Mouse (Mus musculus) lung, adult 2 months (tissue): ENCODE results near the gene Trim47. TPM values are rescaled to one million over a fixed set of nuclear protein-coding genes. Genes with fewer than 3 reads are reported as not detected.

ENCODE experiments used
- DNase-seq: peaks from one replicate; pipeline ENCODE4 v3.0.0; 2022
- H3K4me1 ChIP-seq: fragments of 200-500 bp; 2 replicates; pipeline ENCODE4 v1.6.1; 2011; ENCODE audit warnings: low read length; ENCODE audit not compliant: control insufficient read depth, insufficient read depth
- H3K4me3 ChIP-seq: fragments of 200-500 bp; replicated peaks from 2 replicates; pipeline ENCODE3; 2011; ENCODE audit warnings: low read depth, mild to moderate bottlenecking, control low read depth, low read length; ENCODE audit errors: extremely low read depth
- CTCF ChIP-seq: fragments of 200-500 bp; IDR thresholded peaks from 2 replicates; pipeline ENCODE4 v1.5.1; 2011; ENCODE audit warnings: mild to moderate bottlenecking, low read length, control low read depth; ENCODE audit not compliant: insufficient read depth
- POLR2A ChIP-seq: fragments of 200-500 bp; IDR thresholded peaks from 2 replicates; pipeline ENCODE4 v1.6.1; 2011; ENCODE audit warnings: low read depth, mild to moderate bottlenecking, control low read depth, low read length, borderline replicate concordance; ENCODE audit errors: extremely low read depth
- WGBS: fragments of 180-500 bp; shearing (Covaris S2); methylation state at CpG from one replicate; pipeline ENCODE4 v1.1.7; 2018; 5-methylcytosine and 5-hydroxymethylcytosine counted together
- polyA plus RNA-seq: library from polyadenylated mRNA; depleted of rRNA; stranded (reverse); fragments of >200 nt; gene quantifications from 2 replicates; pipeline ENCODE4 v1.2.3, GENCODE M21; 2012

The Trim47 gene
- polyA plus RNA-seq, 1 experiment: 44.6 TPM

GRCm38 (mm10) chr11:116091591-116091990 is 35.4 kb downstream of the Trim47 start:
- H3K4me1 ChIP-seq: peaks cover 10% of the 10 kb centered on the region
- H3K4me3 ChIP-seq: no peak overlapping the region
- TF ChIP-seq CTCF: no peak
- no peak for TF ChIP-seq POLR2A
- no peak for DNase-seq
- WGBS: 90% methylated on average over 6 of the region's 6 CpGs

GRCm38 (mm10) chr11:116089545-116089944 is 37.5 kb downstream of the Trim47 start:
- TF ChIP-seq POLR2A: no peak
- TF ChIP-seq CTCF: no peak
- 89% methylated on average over 6 of the region's 6 CpGs for WGBS
- peaks cover 16% of the 10 kb centered on the region for H3K4me1 ChIP-seq
- no peak overlapping the region for H3K4me3 ChIP-seq
- DNase-seq: no peak

- TF ChIP-seq POLR2A (no peak), CTCF (no peak)
- 50% methylated on average over 11 of the region's 11 CpGs for WGBS
- peaks cover 15% of the 10 kb centered on the region for H3K4me1 ChIP-seq
- DNase-seq: no peak
- no peak overlapping the region for H3K4me3 ChIP-seq
Measured at GRCm38 (mm10) chr11:116088741-116089394, 38.1 kb downstream of the Trim47 start.

- H3K4me3 ChIP-seq: no peak overlapping the region
- WGBS: 66% methylated on average over 8 of the region's 8 CpGs
- no peak for DNase-seq
- no peak for TF ChIP-seq CTCF
- peaks cover 9% of the 10 kb centered on the region for H3K4me1 ChIP-seq
Measured at GRCm38 (mm10) chr11:116088188-116088587, 38.8 kb downstream of the Trim47 start.

- Histone ChIP-seq H3K4me1 (peaks cover 9% of the 10 kb centered on the region), H3K4me3 (peak overlapping the region; percentile 62)
- 2% methylated on average over 31 of the region's 31 CpGs for WGBS
- DNase-seq: peak; percentile 91
- TF ChIP-seq POLR2A (peak; percentile 54; the same call in 1 of the 2 replicates), CTCF (peak; percentile 76)
Measured at GRCm38 (mm10) chr11:116087194-116088130, 39.5 kb downstream of the Trim47 start.

GRCm38 (mm10) chr11:116086258-116087193 is 40.5 kb downstream of the Trim47 start, which contains the start of gene Wbp2:
Gene Wbp2, minus strand, starts transcription at chr11:116086995.
- peak within 1 kb of the TSS; percentile 90 for H3K4me3 ChIP-seq
- peak; percentile 96 for TF ChIP-seq POLR2A
- TF ChIP-seq CTCF: no peak
- peaks cover 9% of the 10 kb centered on the region for H3K4me1 ChIP-seq
- WGBS: 3% methylated on average over 41 of the region's 43 CpGs
- DNase-seq: peak; percentile 96

GRCm38 (mm10) chr11:116084166-116084565 is 42.8 kb downstream of the Trim47 start:
- no peak for DNase-seq
- 68% methylated on average over 6 of the region's 6 CpGs for WGBS
- H3K4me3 ChIP-seq: no peak overlapping the region
- no peak for TF ChIP-seq POLR2A
- peaks cover 9% of the 10 kb centered on the region for H3K4me1 ChIP-seq

- DNase-seq: no peak
- H3K4me3 ChIP-seq: no peak overlapping the region
- peaks cover 12% of the 10 kb centered on the region for H3K4me1 ChIP-seq
- TF ChIP-seq POLR2A: no peak
- TF ChIP-seq CTCF: no peak
- 86% methylated on average over 14 of the region's 14 CpGs for WGBS
Measured at GRCm38 (mm10) chr11:116083096-116083672, 43.8 kb downstream of the Trim47 start.

GRCm38 (mm10) chr11:116081081-116081480 is 45.9 kb downstream of the Trim47 start:
- 68% methylated on average over 6 of the region's 6 CpGs for WGBS
- H3K4me1 ChIP-seq: peaks cover 12% of the 10 kb centered on the region
- no peak overlapping the region for H3K4me3 ChIP-seq
- peak; percentile 71 for DNase-seq
- TF ChIP-seq CTCF: peak; percentile 61
- no peak for TF ChIP-seq POLR2A

GRCm38 (mm10) chr11:116079511-116079910 is 47.5 kb downstream of the Trim47 start:
- 71% methylated on average over 10 of the region's 10 CpGs for WGBS
- Histone ChIP-seq H3K4me1 (peaks cover 6% of the 10 kb centered on the region; the same call in 1 of the 2 replicates), H3K4me3 (no peak overlapping the region)
- TF ChIP-seq POLR2A: no peak
- no peak for TF ChIP-seq CTCF
- no peak for DNase-seq
